Mouse (Mus musculus) central nervous system, embryonic 11.5 days (tissue): ENCODE results near the gene Stk24. TPM values are rescaled to one million over a fixed set of nuclear protein-coding genes. Genes with fewer than 3 reads are reported as not detected.

Source experiments
- polyA plus RNA-seq: library from polyadenylated mRNA; depleted of rRNA; stranded (reverse); fragments of >200 nt; gene quantifications from 2 replicates; pipeline ENCODE4 v1.2.3, GENCODE M21; 2012; rRNA removed

The Stk24 gene
- polyA plus RNA-seq: 26.9 and 35.4 TPM in 2 replicates

GRCm38 (mm10) chr14:121379827-121380145, at the start of gene Stk24:
Stk24 (minus strand) TSS chr14:121380011.

Other genes starting within 250 kb of the Stk24 start
- gene Slc15a1, start 125.2 kb upstream of the Stk24 start, polyA plus RNA-seq: 0.02 and 0.06 TPM in 2 replicates